Mouse (Mus musculus): ENCODE measurements around the gene Tmem50a. TPM values are rescaled to one million over a fixed set of nuclear protein-coding genes. Genes with fewer than 3 reads are reported as not detected.
A peak's percentile ranks its signal among the peaks of the same experiment; 100 is the strongest.

The Tmem50a gene
- 424 to 614 TPM (median 508 TPM) in 3 replicates for total RNA-seq (2017)

- ATAC-seq (replicated peaks; ENCODE audit: insufficient number of reproducible peaks, low FRiP score, low TSS enrichment, poor library complexity, severe bottlenecking): peak; percentile 84
Measured at GRCm38 (mm10) chr4:134914864-134915209, at the start of gene Tmem50a. TSS of gene Tmem50a (minus strand) at chr4:134915024.

GRCm38 (mm10) chr4:134963021-134963776 lies 48.4 kb upstream of the Tmem50a start:
- ATAC-seq (replicated peaks; ENCODE audit: insufficient number of reproducible peaks, low FRiP score, low TSS enrichment, poor library complexity, severe bottlenecking): peak; percentile 69

GRCm38 (mm10) chr4:134956328-134956727 lies 41.5 kb upstream of the Tmem50a start:
- peak; percentile 62 for ATAC-seq (replicated peaks; ENCODE audit: insufficient number of reproducible peaks, low FRiP score, low TSS enrichment, poor library complexity, severe bottlenecking)

- no peak for ATAC-seq (replicated peaks; ENCODE audit: insufficient number of reproducible peaks, low FRiP score, low TSS enrichment, poor library complexity, severe bottlenecking)
Measured at GRCm38 (mm10) chr4:134955845-134956244, 41.0 kb upstream of the Tmem50a start.

GRCm38 (mm10) chr4:134955196-134955595 lies 40.4 kb upstream of the Tmem50a start:
- ATAC-seq (replicated peaks; ENCODE audit: insufficient number of reproducible peaks, low FRiP score, low TSS enrichment, poor library complexity, severe bottlenecking): no peak

GRCm38 (mm10) chr4:134954461-134954860 lies 39.6 kb upstream of the Tmem50a start:
- ATAC-seq (replicated peaks; ENCODE audit: insufficient number of reproducible peaks, low FRiP score, low TSS enrichment, poor library complexity, severe bottlenecking): no peak

GRCm38 (mm10) chr4:134950518-134951091 lies 35.8 kb upstream of the Tmem50a start:
- ATAC-seq (replicated peaks; ENCODE audit: insufficient number of reproducible peaks, low FRiP score, low TSS enrichment, poor library complexity, severe bottlenecking): 0 out of 2 replicates have a peak, but pooled peaks have one; percentile 24

- ATAC-seq (replicated peaks; ENCODE audit: insufficient number of reproducible peaks, low FRiP score, low TSS enrichment, poor library complexity, severe bottlenecking): peak; percentile 70; the same call in 1 of the 2 replicates
Measured at GRCm38 (mm10) chr4:134946024-134946744, 31.4 kb upstream of the Tmem50a start.

GRCm38 (mm10) chr4:134943758-134944538 lies 29.1 kb upstream of the Tmem50a start:
- ATAC-seq (replicated peaks; ENCODE audit: insufficient number of reproducible peaks, low FRiP score, low TSS enrichment, poor library complexity, severe bottlenecking): no peak

GRCm38 (mm10) chr4:134939900-134940299 lies 25.1 kb upstream of the Tmem50a start:
- ATAC-seq (replicated peaks; ENCODE audit: insufficient number of reproducible peaks, low FRiP score, low TSS enrichment, poor library complexity, severe bottlenecking): no peak

- ATAC-seq (replicated peaks; ENCODE audit: insufficient number of reproducible peaks, low FRiP score, low TSS enrichment, poor library complexity, severe bottlenecking): no peak
Measured at GRCm38 (mm10) chr4:134937240-134938176, 22.7 kb upstream of the Tmem50a start.

GRCm38 (mm10) chr4:134930684-134931481 lies 16.1 kb upstream of the Tmem50a start, which contains the start of gene Syf2:
TSS of gene Syf2 (plus strand) at chr4:134930898.
- ATAC-seq (replicated peaks; ENCODE audit: insufficient number of reproducible peaks, low FRiP score, low TSS enrichment, poor library complexity, severe bottlenecking): peak; percentile 90

- ATAC-seq (replicated peaks; ENCODE audit: insufficient number of reproducible peaks, low FRiP score, low TSS enrichment, poor library complexity, severe bottlenecking): no peak
Measured at GRCm38 (mm10) chr4:134930190-134930589, 15.4 kb upstream of the Tmem50a start.

- ATAC-seq (replicated peaks; ENCODE audit: insufficient number of reproducible peaks, low FRiP score, low TSS enrichment, poor library complexity, severe bottlenecking): no peak
Measured at GRCm38 (mm10) chr4:134929536-134929935, 14.7 kb upstream of the Tmem50a start.

GRCm38 (mm10) chr4:134928464-134928836 lies 13.6 kb upstream of the Tmem50a start:
- no peak for ATAC-seq (replicated peaks; ENCODE audit: insufficient number of reproducible peaks, low FRiP score, low TSS enrichment, poor library complexity, severe bottlenecking)

GRCm38 (mm10) chr4:134927815-134928463 lies 13.1 kb upstream of the Tmem50a start:
- ATAC-seq (replicated peaks; ENCODE audit: insufficient number of reproducible peaks, low FRiP score, low TSS enrichment, poor library complexity, severe bottlenecking): no peak

GRCm38 (mm10) chr4:134925206-134925605 lies 10.4 kb upstream of the Tmem50a start:
- no peak for ATAC-seq (replicated peaks; ENCODE audit: insufficient number of reproducible peaks, low FRiP score, low TSS enrichment, poor library complexity, severe bottlenecking)

Data from monocyte, adult 5-6 weeks (primary cell).